Mouse (Mus musculus) E14TG2a.4 (cell line): ENCODE measurements around the gene Uso1.

Experiments
- CTCF ChIP-seq: conservative IDR thresholded peaks from 2 replicates; pipeline ENCODE4 v1.5.1; 2014; ENCODE audit warnings: low read length
- NANOG ChIP-seq: IDR thresholded peaks from 2 replicates; pipeline ENCODE4 v1.6.1; 2014; ENCODE audit warnings: borderline replicate concordance, low read length, mixed read lengths

DNA sequence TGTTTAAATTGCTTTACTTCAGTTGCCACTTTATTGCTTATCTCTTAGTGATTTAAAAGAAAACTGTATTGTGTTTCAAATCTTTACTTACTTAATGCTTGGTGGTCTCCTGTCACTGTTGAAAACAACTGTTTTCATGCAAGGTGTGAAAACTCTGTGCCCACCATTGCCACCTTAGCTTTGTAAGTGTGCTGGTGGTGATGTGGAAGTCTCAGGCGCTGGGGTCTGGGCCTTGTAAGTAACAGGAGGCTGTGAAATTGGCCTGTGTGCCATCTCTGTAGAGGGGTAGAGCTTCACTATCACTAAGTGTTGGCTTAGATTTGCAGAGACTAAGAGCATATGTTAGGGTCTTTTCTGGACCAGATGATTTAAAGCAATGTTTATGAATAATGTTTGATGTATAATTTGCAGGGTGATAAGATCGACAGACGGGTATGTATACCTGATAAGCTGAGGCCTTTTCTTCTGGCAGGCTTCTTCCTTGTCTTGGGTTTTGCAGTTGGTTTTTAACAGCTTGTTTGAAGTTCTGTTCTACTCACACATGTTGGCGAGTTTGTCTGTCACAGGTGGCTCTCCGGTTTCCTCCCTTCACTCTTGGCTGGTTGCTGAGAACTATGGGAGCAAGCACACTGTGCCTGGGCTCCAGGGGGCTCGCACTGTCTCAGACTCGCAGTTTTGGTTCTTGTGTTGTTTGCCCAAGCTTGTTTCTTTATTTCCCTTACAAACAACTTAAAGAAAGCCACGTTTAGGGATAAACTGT, 45.5 kb downstream of the Uso1 start:
- no peak for TF ChIP-seq CTCF
- no peak for TF ChIP-seq NANOG
